Mouse (Mus musculus): ENCODE results near the gene Rab3gap2. TPM values are rescaled to one million over a fixed set of nuclear protein-coding genes. Genes with fewer than 3 reads are reported as not detected.

Gene Rab3gap2
- polyA plus RNA-seq, 1 experiment from 2014 or later = 15.0 TPM

- no peaks in the 10 kb centered on the region for H3K36me3 ChIP-seq (ENCODE audit: insufficient read depth, low read length)
- no peak for ATAC-seq (replicated peaks; ENCODE audit: low FRiP score, low read depth)
- no peaks in the 10 kb centered on the region for H3K4me1 ChIP-seq (replicated peaks; ENCODE audit: insufficient read depth, low read length)
- no peak overlapping the region for H3K9ac ChIP-seq (ENCODE audit: low read depth, low read length)
- TF ChIP-seq CTCF (IDR thresholded peaks at IDR 0.05; ENCODE audit: low read depth) = no peak
- H3K27me3 ChIP-seq (ENCODE audit: insufficient read depth, low read length) = no peaks in the 10 kb centered on the region
- no peak overlapping the region for H3K27ac ChIP-seq
- H3K4me3 ChIP-seq (replicated peaks; ENCODE audit: low read depth, low read length) = no peak overlapping the region
- WGBS = 86% methylated on average over 9 of the region's 9 CpGs
- no peak for DNase-seq (ENCODE audit: low spot score)
- H3K9me3 ChIP-seq (replicated peaks; ENCODE audit: low read length) = no peaks in the 10 kb centered on the region
- no peak overlapping the region for H3K4me2 ChIP-seq (ENCODE audit: low read length)
Observed at GRCm38 (mm10) chr1:185189901-185190300, 14.0 kb upstream of the Rab3gap2 start.

- no peak overlapping the region for H3K9ac ChIP-seq (ENCODE audit: low read depth, low read length)
- ATAC-seq (replicated peaks; ENCODE audit: low FRiP score, low read depth) (no peak), DNase-seq (ENCODE audit: low spot score) (no peak)
- no peak overlapping the region for H3K4me3 ChIP-seq (replicated peaks; ENCODE audit: low read depth, low read length)
- no peaks in the 10 kb centered on the region for H3K27me3 ChIP-seq (ENCODE audit: insufficient read depth, low read length)
- H3K4me2 ChIP-seq (ENCODE audit: low read length) = no peak overlapping the region
- TF ChIP-seq CTCF (IDR thresholded peaks at IDR 0.05; ENCODE audit: low read depth) = no peak
- H3K4me1 ChIP-seq (replicated peaks; ENCODE audit: insufficient read depth, low read length) = no peaks in the 10 kb centered on the region
- 72% methylated on average over 8 of the region's 8 CpGs for WGBS
- H3K36me3 ChIP-seq (ENCODE audit: insufficient read depth, low read length) = no peaks in the 10 kb centered on the region
- no peaks in the 10 kb centered on the region for H3K9me3 ChIP-seq (replicated peaks; ENCODE audit: low read length)
- H3K27ac ChIP-seq = no peak overlapping the region
Observed at GRCm38 (mm10) chr1:185192087-185192486, 11.8 kb upstream of the Rab3gap2 start.

GRCm38 (mm10) chr1:185193509-185193908 lies 10.4 kb upstream of the Rab3gap2 start:
- H3K27me3 ChIP-seq (ENCODE audit: insufficient read depth, low read length) = no peaks in the 10 kb centered on the region
- DNase-seq (ENCODE audit: low spot score) (peak; percentile 88), ATAC-seq (replicated peaks; ENCODE audit: low FRiP score, low read depth) (0 out of 2 replicates have a peak, but pooled peaks have one; percentile 40)
- peak; percentile 97 for TF ChIP-seq CTCF (IDR thresholded peaks at IDR 0.05; ENCODE audit: low read depth)
- H3K4me2 ChIP-seq (ENCODE audit: low read length) = 0 out of 2 replicates have a peak overlapping the region, but pooled peaks have one; percentile 2
- WGBS = 7% methylated on average over 10 of the region's 10 CpGs
- H3K4me1 ChIP-seq (replicated peaks; ENCODE audit: insufficient read depth, low read length) = no peaks in the 10 kb centered on the region
- H3K4me3 ChIP-seq (replicated peaks; ENCODE audit: low read depth, low read length) = no peak overlapping the region
- H3K27ac ChIP-seq = no peak overlapping the region
- H3K36me3 ChIP-seq (ENCODE audit: insufficient read depth, low read length) = no peaks in the 10 kb centered on the region
- no peaks in the 10 kb centered on the region for H3K9me3 ChIP-seq (replicated peaks; ENCODE audit: low read length)
- H3K9ac ChIP-seq (ENCODE audit: low read depth, low read length) = no peak overlapping the region

DNA sequence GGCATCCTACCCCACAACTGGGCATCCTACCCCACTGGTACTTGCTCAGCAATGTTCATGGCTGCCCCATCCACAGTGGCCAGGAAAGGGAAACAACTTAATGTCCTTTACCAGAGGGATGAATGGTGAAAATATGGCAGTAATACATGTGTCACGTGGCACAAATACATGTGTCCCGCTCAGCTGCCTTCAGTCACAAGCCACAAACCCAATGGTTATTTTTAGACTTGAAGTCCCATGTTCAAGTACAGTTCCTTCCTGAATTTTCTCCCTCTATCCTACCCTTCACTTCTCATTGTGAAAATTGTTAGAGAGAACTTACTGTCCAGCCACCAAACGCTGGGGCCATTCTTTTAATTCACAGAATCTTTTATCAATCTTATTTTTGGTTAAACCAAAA lies 7.6 kb upstream of the Rab3gap2 start:
- Histone ChIP-seq H3K4me2 (ENCODE audit: low read length) (no peak overlapping the region), H3K4me3 (replicated peaks; ENCODE audit: low read depth, low read length) (no peak overlapping the region), H3K27ac (no peak overlapping the region), H3K36me3 (ENCODE audit: insufficient read depth, low read length) (no peaks in the 10 kb centered on the region), H3K27me3 (ENCODE audit: insufficient read depth, low read length) (no peaks in the 10 kb centered on the region), H3K9me3 (replicated peaks; ENCODE audit: low read length) (no peaks in the 10 kb centered on the region), H3K4me1 (replicated peaks; ENCODE audit: insufficient read depth, low read length) (no peaks in the 10 kb centered on the region), H3K9ac (ENCODE audit: low read depth, low read length) (no peak overlapping the region)
- ATAC-seq (replicated peaks; ENCODE audit: low FRiP score, low read depth) (no peak), DNase-seq (ENCODE audit: low spot score) (no peak)
- WGBS = 66% methylated on average over 3 of the region's 3 CpGs
- TF ChIP-seq CTCF (IDR thresholded peaks at IDR 0.05; ENCODE audit: low read depth) = no peak

DNA sequence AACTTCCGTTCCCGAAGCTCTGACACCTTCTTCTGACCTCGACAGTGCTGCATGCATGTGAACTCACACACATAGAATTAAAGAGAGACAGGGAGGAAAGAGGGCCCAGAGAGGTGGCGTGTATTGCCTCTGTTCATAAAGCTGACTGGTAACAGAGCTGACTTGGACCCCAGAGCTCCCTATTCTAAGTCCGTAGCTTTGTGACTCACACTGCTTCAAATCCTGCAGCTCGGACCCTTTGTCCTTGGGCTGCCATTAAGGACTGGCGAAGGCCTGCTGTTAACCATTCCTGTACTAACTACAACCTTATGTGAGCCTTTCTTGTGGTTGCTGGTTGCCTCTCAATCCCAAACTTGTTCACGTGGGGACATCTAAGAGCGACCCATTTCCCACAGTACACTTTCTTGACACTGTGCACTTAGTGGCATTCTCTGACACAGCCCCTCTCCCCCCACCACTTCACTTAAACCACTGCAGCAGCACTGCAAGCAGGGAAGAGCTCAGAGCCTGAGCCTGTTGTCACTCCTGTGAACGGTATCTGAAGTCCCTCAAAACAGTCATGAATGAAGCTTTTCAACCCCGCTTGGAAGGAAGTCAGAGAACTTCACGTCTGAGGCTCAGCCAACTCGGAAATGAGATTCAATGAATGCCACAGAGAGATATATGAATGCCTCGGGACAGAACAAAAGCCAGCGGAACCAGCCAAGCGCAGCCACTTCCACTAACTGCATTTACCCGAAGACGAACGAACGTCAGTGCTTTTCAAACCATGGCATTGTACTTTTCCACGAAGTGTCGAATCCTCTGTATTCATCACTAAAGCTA lies 3.1 kb upstream of the Rab3gap2 start:
- no peak overlapping the region for H3K4me3 ChIP-seq (replicated peaks; ENCODE audit: low read depth, low read length)
- DNase-seq (ENCODE audit: low spot score) (peak; percentile 31), ATAC-seq (replicated peaks; ENCODE audit: low FRiP score, low read depth) (no peak)
- 54% methylated on average over 22 of the region's 22 CpGs for WGBS
- no peaks in the 10 kb centered on the region for H3K36me3 ChIP-seq (ENCODE audit: insufficient read depth, low read length)
- no peaks in the 10 kb centered on the region for H3K27me3 ChIP-seq (ENCODE audit: insufficient read depth, low read length)
- 0 out of 2 replicates have a peak, but pooled peaks cover 8% of the 10 kb centered on the region for H3K4me1 ChIP-seq (replicated peaks; ENCODE audit: insufficient read depth, low read length)
- H3K27ac ChIP-seq = no peak overlapping the region
- no peak overlapping the region for H3K9ac ChIP-seq (ENCODE audit: low read depth, low read length)
- H3K9me3 ChIP-seq (replicated peaks; ENCODE audit: low read length) = no peaks in the 10 kb centered on the region
- no peak for TF ChIP-seq CTCF (IDR thresholded peaks at IDR 0.05; ENCODE audit: low read depth)
- H3K4me2 ChIP-seq (ENCODE audit: low read length) = no peak overlapping the region

- ATAC-seq (replicated peaks; ENCODE audit: low FRiP score, low read depth) = no peak
- TF ChIP-seq CTCF (IDR thresholded peaks at IDR 0.05; ENCODE audit: low read depth) = peak; percentile 39
- no peak overlapping the region for H3K27ac ChIP-seq
- no peak overlapping the region for H3K4me3 ChIP-seq (replicated peaks; ENCODE audit: low read depth, low read length)
- no peak overlapping the region for H3K4me2 ChIP-seq (ENCODE audit: low read length)
- no peak overlapping the region for H3K9ac ChIP-seq (ENCODE audit: low read depth, low read length)
- H3K27me3 ChIP-seq (ENCODE audit: insufficient read depth, low read length) = no peaks in the 10 kb centered on the region
- 75% methylated on average over 2 of the region's 2 CpGs for WGBS
- no peaks in the 10 kb centered on the region for H3K36me3 ChIP-seq (ENCODE audit: insufficient read depth, low read length)
- DNase-seq (ENCODE audit: low spot score) = no peak
- H3K9me3 ChIP-seq (replicated peaks; ENCODE audit: low read length) = no peaks in the 10 kb centered on the region
- H3K4me1 ChIP-seq (replicated peaks; ENCODE audit: insufficient read depth, low read length) = 0 out of 2 replicates have a peak, but pooled peaks cover 8% of the 10 kb centered on the region
Observed at GRCm38 (mm10) chr1:185201994-185202393, 1.9 kb upstream of the Rab3gap2 start.

All from kidney, postnatal 0 days (tissue).